Mouse (Mus musculus) urinary bladder, postnatal 25 days (tissue): ENCODE measurements around the gene Olfr211.
"Not testable (repeated sequence)": the region's sequence is repeated elsewhere in the genome, so short reads cannot be mapped to it uniquely, and the experiment has no call there.

Experiments
- DNase-seq: peaks from one replicate; pipeline ENCODE4 v3.0.0; 2022; ENCODE audit warnings: low spot score

Gene Olfr211

GRCm38 (mm10) chr6:116488791-116489190, at the start of gene Olfr211:
Gene Olfr211, plus strand, starts transcription at chr6:116489091.
- no peak for DNase-seq

DNA sequence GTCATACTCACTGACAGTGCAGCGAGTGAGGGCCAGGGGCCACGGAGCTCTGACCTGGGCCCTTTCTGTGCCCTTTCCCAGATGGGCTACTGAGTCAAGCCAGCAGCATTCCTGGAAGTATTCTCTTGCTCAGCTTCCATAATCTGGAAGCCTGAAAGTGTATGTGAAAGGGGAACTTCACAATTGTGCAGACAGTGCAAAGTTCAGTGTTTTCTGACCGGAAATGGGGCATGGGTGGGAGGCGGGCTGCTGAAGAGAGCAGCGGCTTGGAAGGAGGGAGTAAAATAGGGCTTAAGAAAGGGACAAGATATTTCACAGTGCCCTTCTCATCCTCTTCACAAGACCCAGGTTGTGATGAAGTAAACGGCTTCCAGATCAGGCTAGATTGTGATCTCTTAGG, 49.4 kb upstream of the Olfr211 start:
- DNase-seq = no peak

- no peak for DNase-seq
These were observed 48.4 kb upstream of the Olfr211 start for GRCm38 (mm10) chr6:116440447-116440846.

DNA sequence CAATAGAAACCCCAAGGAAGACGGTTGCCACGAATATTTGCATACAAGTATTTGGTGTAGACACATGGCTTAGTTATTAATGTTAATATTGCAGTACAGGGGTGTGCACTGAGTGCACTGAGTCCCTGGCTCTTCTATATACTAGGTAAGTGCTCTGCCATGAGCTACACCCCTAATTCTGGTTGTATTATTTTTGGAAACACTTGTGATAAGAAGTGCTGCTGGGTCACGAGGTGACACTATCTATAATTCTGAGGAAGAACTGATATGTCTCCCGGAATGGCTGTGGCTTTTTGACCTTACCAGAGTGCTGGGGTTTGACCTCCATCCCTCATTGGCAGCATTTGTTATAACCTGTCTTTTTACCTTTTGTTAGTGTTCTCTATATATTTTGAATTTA, 48.0 kb upstream of the Olfr211 start:
- DNase-seq = no peak

- DNase-seq = no peak
These were observed 33.1 kb upstream of the Olfr211 start for GRCm38 (mm10) chr6:116455781-116456180.

DNA sequence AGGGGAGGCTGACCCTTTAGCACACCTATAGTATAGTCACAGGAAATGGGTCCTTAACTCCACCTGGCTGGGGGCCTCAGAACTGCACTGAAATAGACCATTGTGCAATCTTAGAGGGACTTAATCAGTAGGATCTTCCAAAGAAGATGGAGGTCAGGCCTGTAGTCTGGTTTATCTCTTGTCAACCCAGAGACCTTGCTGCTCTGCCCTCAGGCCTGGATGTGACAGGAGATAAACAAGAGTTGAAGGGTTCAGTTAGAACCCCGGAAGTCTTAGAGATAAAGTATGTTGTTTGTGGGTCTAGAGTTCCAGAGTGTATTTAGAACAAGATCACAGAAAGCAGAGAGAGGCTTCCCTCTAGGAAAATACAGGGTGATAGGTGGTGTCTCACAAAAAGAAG, 32.4 kb upstream of the Olfr211 start:
- DNase-seq = no peak

DNA sequence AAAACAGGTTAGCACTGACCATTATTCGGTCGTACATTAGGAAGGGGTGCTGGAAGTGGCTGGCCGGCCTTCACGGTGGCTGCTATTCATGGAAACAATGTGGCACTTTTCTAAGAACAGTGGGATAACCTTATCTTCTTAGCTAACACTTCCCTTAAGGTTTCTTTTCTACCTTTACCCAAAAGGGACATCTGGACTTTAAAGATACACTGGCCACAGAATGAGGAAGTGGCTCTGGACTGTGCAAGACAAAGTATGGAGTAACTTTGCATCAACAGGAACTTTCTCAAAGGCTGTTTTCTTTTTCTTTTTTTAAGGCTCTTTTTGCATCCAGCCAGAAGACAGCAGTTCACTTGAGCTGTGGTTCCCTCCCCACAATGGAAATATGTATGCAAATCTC, 30.2 kb upstream of the Olfr211 start:
- DNase-seq = no peak

DNA sequence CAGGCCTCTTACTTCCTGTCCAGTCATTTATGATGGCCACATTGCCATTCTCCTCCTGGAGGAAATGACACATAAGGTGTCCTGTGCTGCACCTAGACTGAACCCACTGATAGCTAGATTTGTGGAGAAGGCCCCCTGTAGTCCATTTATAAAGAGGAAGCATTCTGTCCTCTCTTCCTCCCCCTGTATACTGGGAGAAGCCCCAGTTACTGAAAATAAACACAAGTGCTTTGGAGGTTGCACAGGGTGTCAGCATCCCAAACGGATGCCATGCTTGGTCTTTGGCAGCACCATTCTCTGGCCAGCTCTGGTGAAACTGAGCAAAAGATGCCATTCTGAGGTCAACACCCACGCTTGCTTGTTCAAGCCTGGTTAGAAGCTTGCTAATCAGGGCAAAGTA, 29.7 kb upstream of the Olfr211 start:
- DNase-seq = no peak

DNA sequence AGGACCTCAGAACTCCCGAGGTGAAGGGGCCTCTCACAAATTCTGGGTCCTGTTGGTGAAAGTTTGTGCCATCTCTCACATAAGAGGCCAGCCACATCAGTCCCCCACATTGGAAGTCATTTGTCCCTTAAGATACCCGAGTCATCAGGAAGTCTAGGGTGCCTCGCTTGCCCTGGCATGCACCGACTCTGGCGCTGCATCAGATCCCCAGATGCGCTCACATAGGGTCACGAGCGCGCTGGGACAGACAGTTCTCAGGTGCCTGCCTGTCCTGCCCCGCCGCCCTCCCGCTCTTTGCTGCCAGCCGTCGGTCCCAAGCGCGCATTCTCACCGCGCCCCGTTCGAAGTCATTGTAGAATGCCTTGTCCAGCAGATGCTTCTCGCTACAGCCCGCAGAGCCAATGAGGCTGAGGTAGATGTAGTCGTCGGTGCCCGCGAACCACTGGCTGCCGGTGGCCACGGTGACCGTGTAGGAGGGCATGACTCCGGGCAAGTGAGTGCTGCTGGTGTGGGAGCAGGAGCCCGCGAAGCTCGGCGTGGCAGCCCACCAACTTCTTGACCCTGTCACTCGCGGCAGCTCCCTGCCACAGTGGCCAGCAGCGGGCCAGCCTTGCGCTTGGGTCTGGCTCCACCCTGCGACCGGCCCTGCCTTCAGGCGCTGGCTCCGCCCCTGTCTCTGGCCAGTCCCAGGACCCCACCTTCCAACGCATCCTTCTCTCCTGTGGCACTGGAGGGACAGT, 28.2 kb upstream of the Olfr211 start, which contains the start of gene Alox5:
Alox5 (minus strand) TSS at position 635 of the 740 bp plus-strand sequence.
- no peak for DNase-seq

GRCm38 (mm10) chr6:116468081-116468480, 20.8 kb upstream of the Olfr211 start:
- no peak for DNase-seq

DNA sequence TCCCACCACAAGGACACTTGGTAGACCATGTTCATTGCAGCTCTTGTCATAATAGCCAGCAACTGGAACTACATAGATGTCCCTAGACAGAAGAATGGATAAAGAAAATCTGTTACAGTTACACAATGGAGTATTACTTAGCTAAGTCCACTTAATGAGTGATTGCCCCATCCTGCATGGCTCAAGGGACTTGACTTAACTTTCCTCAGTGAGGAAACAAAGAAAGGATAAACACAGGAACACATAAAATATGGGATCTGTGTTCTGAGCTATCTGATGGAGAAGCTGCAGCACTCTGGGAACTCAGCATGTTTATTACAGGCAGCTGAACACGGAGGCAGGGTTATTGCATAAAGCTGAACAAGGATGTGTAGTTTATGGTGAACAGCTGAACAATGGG, 3.8 kb upstream of the Olfr211 start:
- DNase-seq = no peak

DNA sequence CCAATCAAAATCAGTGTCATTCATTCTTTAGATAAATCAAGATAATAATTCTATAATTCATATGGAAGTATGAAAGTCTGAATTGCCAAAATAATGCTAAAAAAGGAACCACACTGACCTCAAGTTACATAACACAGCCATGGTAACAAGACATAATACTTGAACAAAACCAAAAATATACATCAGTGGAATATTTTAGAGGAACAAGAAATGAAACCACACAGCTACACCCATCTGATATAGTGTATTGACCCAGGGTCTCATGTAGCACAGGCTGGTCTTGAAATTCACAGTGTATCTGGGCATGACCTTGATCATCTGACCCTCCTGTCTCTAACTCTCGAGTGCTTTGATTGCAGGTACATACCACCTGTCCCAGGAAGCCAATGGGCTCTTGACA, 2.1 kb upstream of the Olfr211 start:
- no peak for DNase-seq

DNA sequence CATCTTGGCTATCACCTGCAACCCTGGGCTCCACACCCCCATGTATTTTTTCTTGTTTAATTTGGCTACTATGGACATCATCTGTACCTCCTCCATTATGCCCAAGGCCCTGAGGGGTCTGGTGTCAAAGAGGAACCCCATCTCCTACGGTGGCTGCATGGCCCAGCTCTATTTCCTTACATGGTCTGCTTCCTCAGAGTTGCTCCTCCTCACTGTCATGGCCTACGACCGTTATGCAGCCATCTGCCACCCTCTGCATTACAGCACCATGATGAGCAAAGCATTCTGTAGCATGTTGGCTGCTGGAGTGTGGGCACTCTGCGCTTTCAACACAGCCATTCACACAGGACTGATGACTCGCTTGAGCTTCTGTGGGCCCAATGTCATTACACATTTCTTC, 4.9 kb downstream of the Olfr211 start:
- no peak for DNase-seq

GRCm38 (mm10) chr6:116495960-116496359, 7.1 kb downstream of the Olfr211 start:
- no peak for DNase-seq

DNA sequence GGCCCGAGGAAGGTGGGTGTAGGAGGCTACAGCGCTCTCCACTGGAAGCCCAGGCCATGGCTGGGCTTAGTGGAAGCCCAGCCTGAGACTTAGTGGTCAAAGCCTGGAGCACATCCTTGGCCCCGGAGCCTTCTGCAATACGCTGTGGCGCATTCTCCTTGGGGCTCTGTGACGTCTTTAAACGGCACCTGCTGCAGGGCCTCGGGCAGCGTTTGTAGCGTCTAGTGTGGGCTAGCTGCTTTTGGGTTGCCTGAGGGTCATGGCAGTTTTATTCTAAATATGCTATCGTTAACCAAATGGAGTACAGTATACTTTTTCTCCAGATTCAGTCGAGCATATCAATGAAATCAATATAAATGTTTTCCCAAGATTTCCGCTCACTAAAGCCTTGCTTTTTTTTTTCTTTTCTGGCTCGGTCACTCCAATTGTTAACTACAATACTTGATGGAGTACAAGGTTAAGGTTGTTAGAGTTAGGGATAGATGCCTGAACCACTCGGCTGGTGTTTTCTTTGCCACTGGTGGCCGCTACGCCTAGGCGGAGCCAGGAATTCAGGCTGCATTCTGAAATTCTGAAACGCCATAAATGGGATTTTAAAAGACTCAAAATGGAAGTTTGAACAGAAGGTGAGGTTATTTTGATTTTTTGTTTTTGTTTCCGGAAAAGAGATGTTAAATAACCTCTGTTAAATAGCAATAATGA, 17.6 kb downstream of the Olfr211 start, which contains the start of gene Olfr212:
Olfr212 (plus strand) TSS at position 215 of the 702 bp plus-strand sequence.
- DNase-seq = not testable (repeated sequence)

DNA sequence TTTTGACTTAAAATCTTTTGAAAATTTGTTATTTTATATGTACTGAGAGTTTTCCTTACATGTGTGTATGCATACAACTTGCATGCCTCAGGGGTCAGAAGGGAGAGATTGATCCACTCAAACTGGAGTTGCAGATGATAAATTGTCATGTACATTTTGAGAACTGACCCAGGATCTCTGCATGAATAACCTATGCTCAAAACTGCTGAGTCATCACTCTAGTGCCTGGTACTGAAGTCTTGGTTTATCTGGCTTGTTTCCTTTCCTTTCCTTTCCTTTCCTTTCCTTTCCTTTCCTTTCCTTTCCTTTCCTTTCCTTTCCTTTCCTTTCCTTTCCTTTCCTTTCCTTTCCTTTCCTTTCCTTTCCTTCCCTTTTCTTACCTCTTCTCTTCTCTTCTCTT, 25.9 kb downstream of the Olfr211 start:
- no peak for DNase-seq

DNA sequence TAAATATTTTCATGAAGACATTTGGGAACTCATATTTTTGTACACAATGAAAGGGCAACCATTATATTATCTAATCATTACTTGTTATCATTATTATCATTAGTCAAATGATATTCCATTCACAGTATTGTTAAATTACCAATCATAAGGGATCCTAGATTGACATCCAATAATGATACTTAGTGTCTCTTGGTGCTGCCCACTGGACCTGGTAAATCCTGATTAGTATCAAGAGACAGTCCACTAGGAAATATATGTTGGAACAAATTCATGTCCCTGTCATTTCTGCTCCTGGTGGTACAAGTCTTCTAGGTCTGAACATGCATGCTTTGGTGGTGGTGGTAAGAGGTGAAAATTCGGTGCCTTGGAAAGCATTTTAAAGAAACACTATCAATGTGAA, 49.3 kb downstream of the Olfr211 start, which contains the start of gene Olfr213:
Olfr213 (plus strand) TSS at position 301 of the 400 bp plus-strand sequence.
- DNase-seq = no peak

DNA sequence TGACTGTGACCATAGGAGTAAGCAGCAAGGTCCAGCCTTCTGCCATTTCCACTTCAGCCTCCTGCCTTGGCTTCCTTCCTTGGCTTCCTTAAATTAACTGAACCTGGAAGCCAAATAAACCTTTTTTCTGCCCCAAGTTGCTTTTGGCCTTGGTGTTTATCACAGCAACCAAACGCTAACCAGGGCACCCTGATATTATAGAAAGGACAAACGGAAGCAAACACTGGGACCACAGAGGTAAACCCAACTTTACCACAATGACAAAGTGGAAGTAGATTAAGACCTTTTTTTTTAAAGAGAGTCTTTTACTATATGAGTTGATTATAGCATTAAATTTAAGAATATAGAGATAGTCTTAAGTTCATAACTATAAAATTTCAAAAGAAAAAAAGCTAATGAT, 53.6 kb downstream of the Olfr211 start:
- no peak for DNase-seq
